Mouse (Mus musculus) myocyte (in vitro differentiated cells): ENCODE results near the gene Fam107b.

Experiments
- MYOG ChIP-seq, 3 experiments: IDR thresholded peaks; one replicate each; pipeline ENCODE4 v1.6.1; 2011; ENCODE audit warnings: control low read depth in 2 of 3, low read depth in 2 of 3, mild to moderate bottlenecking in 2 of 3; ENCODE audit not compliant: insufficient read length in 2 of 3, control insufficient read depth in 1 of 3, insufficient read depth in 1 of 3
- POLR2A ChIP-seq: IDR thresholded peaks from one replicate; pipeline ENCODE4 v1.6.1; 2011; ENCODE audit warnings: low read depth, mild to moderate bottlenecking, control low read depth, moderate library complexity; ENCODE audit not compliant: insufficient read length
- USF1 ChIP-seq: IDR thresholded peaks from one replicate; pipeline ENCODE4 v1.6.1; 2011; ENCODE audit warnings: low read depth, mild to moderate bottlenecking, control low read depth, moderate library complexity

GRCm38 (mm10) chr2:3753749-3754148 is 183.5 kb downstream of the Fam107b start:
- TF ChIP-seq POLR2A (no peak), USF1 (no peak), MYOG (IDR thresholded peaks at IDR 0.05; ENCODE audit: control insufficient read depth in 1 of 3, insufficient read depth in 1 of 3, insufficient read length in 2 of 3, low read depth in 2 of 3) (no peak)
